Mouse (Mus musculus): ENCODE data around the gene Hecw1.

Hecw1 gene

GRCm38 (mm10) chr13:14522906-14523269 is at the start of gene Hecw1:
Hecw1 (minus strand) TSS chr13:14523228.
- peak; percentile 56 for DNase-seq

GRCm38 (mm10) chr13:14561336-14561735 is 38.3 kb upstream of the Hecw1 start:
- no peak for DNase-seq

GRCm38 (mm10) chr13:14552628-14553027 is 29.6 kb upstream of the Hecw1 start:
- DNase-seq = no peak

- DNase-seq = no peak
Measured at GRCm38 (mm10) chr13:14542860-14543259, 19.8 kb upstream of the Hecw1 start.

- DNase-seq = peak; percentile 62
Measured at GRCm38 (mm10) chr13:14522128-14522905, 711 bp downstream of the Hecw1 start.

GRCm38 (mm10) chr13:14521746-14522127 is 1.3 kb downstream of the Hecw1 start:
- DNase-seq = peak; percentile 11

GRCm38 (mm10) chr13:14519605-14520004 is 3.4 kb downstream of the Hecw1 start:
- no peak for DNase-seq

- no peak for DNase-seq
Measured at GRCm38 (mm10) chr13:14517478-14517877, 5.5 kb downstream of the Hecw1 start.

- DNase-seq = no peak
Measured at GRCm38 (mm10) chr13:14515106-14515505, 7.9 kb downstream of the Hecw1 start.

GRCm38 (mm10) chr13:14513934-14514333 is 9.1 kb downstream of the Hecw1 start:
- no peak for DNase-seq

- DNase-seq = no peak
Measured at GRCm38 (mm10) chr13:14506765-14507164, 16.3 kb downstream of the Hecw1 start.

GRCm38 (mm10) chr13:14500251-14500650 is 22.8 kb downstream of the Hecw1 start:
- no peak for DNase-seq

- DNase-seq = no peak
Measured at GRCm38 (mm10) chr13:14498780-14499179, 24.2 kb downstream of the Hecw1 start.

- DNase-seq = no peak
Measured at GRCm38 (mm10) chr13:14496954-14497353, 26.1 kb downstream of the Hecw1 start.

- DNase-seq = no peak
Measured at GRCm38 (mm10) chr13:14487812-14488211, 35.2 kb downstream of the Hecw1 start.

GRCm38 (mm10) chr13:14471121-14471520 is 51.9 kb downstream of the Hecw1 start:
- no peak for DNase-seq

- no peak for DNase-seq
Measured at GRCm38 (mm10) chr13:14467517-14467916, 55.5 kb downstream of the Hecw1 start.

GRCm38 (mm10) chr13:14461036-14461435 is 62.0 kb downstream of the Hecw1 start:
- no peak for DNase-seq

GRCm38 (mm10) chr13:14457043-14457442 is 66.0 kb downstream of the Hecw1 start:
- no peak for DNase-seq

- DNase-seq = no peak
Measured at GRCm38 (mm10) chr13:14439540-14439939, 83.5 kb downstream of the Hecw1 start.

- DNase-seq = no peak
Measured at GRCm38 (mm10) chr13:14428845-14429553, 94.0 kb downstream of the Hecw1 start.

GRCm38 (mm10) chr13:14424836-14425235 is 98.2 kb downstream of the Hecw1 start:
- DNase-seq = no peak

- no peak for DNase-seq
Measured at GRCm38 (mm10) chr13:14413405-14413804, 109.6 kb downstream of the Hecw1 start.

GRCm38 (mm10) chr13:14374470-14374869 is 148.6 kb downstream of the Hecw1 start:
- no peak for DNase-seq

Measured in right cerebral cortex, postnatal 14 days (tissue).